Mouse (Mus musculus) adrenal gland, adult 2 months (tissue): ENCODE measurements around the gene Clmn. TPM values are rescaled to one million over a fixed set of nuclear protein-coding genes. Genes with fewer than 3 reads are reported as not detected.
"Not testable (repeated sequence)": the region's sequence is repeated elsewhere in the genome, so short reads cannot be mapped to it uniquely, and the experiment has no call there.

Source experiments
- DNase-seq: peaks from one replicate; pipeline ENCODE4 v3.0.0; 2021
- polyA plus RNA-seq: library from polyadenylated mRNA; depleted of rRNA; stranded (reverse); fragments of >200 nt; gene quantifications from 2 replicates; pipeline ENCODE4 v1.2.3, GENCODE M21; 2012
- total RNA-seq, 2 experiments: library from RNA; stranded (reverse); gene quantifications; 2 replicates each; pipeline ENCODE4 v1.2.3; 2021

The Clmn gene
- total and polyA plus RNA-seq, 3 experiments = 1.4 to 13.1 (median 9.3) TPM

- DNase-seq = peak; percentile 99
These were observed 112.8 kb downstream of the Clmn start, which contains the start of gene Dicer1 for GRCm38 (mm10) chr12:104751814-104752765. Dicer1 (minus strand) TSS chr12:104751952.

- DNase-seq = peak; percentile 69
These were observed 113.5 kb downstream of the Clmn start for GRCm38 (mm10) chr12:104751331-104751813.

- DNase-seq = no peak
These were observed 115.9 kb downstream of the Clmn start for GRCm38 (mm10) chr12:104748946-104749345.

GRCm38 (mm10) chr12:104747252-104747651, 117.6 kb downstream of the Clmn start:
- no peak for DNase-seq

- DNase-seq = no peak
These were observed 118.3 kb downstream of the Clmn start for GRCm38 (mm10) chr12:104746601-104747000.

- no peak for DNase-seq
These were observed 121.2 kb downstream of the Clmn start for GRCm38 (mm10) chr12:104743687-104744086.

- no peak for DNase-seq
These were observed 122.6 kb downstream of the Clmn start for GRCm38 (mm10) chr12:104742247-104742646.

GRCm38 (mm10) chr12:104740841-104741787, 123.8 kb downstream of the Clmn start:
- DNase-seq = no peak

GRCm38 (mm10) chr12:104738931-104739330, 125.9 kb downstream of the Clmn start:
- no peak for DNase-seq

- DNase-seq = no peak
These were observed 126.4 kb downstream of the Clmn start for GRCm38 (mm10) chr12:104738446-104738845.

- no peak for DNase-seq
These were observed 127.2 kb downstream of the Clmn start for GRCm38 (mm10) chr12:104737666-104738065.

GRCm38 (mm10) chr12:104735993-104736395, 128.9 kb downstream of the Clmn start:
- peak; percentile 46 for DNase-seq

GRCm38 (mm10) chr12:104733165-104733564, 131.7 kb downstream of the Clmn start:
- no peak for DNase-seq

GRCm38 (mm10) chr12:104731782-104732181, 133.1 kb downstream of the Clmn start:
- no peak for DNase-seq

GRCm38 (mm10) chr12:104726436-104726835, 138.4 kb downstream of the Clmn start:
- not testable (repeated sequence) for DNase-seq

- no peak for DNase-seq
These were observed 142.8 kb downstream of the Clmn start for GRCm38 (mm10) chr12:104722056-104722455.

GRCm38 (mm10) chr12:104721011-104721410, 143.9 kb downstream of the Clmn start:
- DNase-seq = no peak

- DNase-seq = no peak
These were observed 145.9 kb downstream of the Clmn start for GRCm38 (mm10) chr12:104718956-104719355.

- DNase-seq = no peak
These were observed 148.5 kb downstream of the Clmn start for GRCm38 (mm10) chr12:104716409-104716808.

- no peak for DNase-seq
These were observed 149.4 kb downstream of the Clmn start for GRCm38 (mm10) chr12:104715453-104715852.
